Mouse (Mus musculus): Measurements from ENCODE around the gene Gabbr2. TPM values are rescaled to one million over a fixed set of nuclear protein-coding genes. Genes with fewer than 3 reads are reported as not detected.

The Gabbr2 gene
- polyA plus RNA-seq, 1 experiment from 2014 or later = 0.05 TPM

- 50% methylated on average over 12 of the region's 12 CpGs for WGBS
- no peak overlapping the region for H3K4me3 ChIP-seq
- H3K9me3 ChIP-seq = no peaks in the 10 kb centered on the region
- no peak overlapping the region for H3K27ac ChIP-seq
- H3K9ac ChIP-seq = no peak overlapping the region
- no peaks in the 10 kb centered on the region for H3K36me3 ChIP-seq
- no peak overlapping the region for H3K4me2 ChIP-seq
- H3K4me1 ChIP-seq = peaks cover 6% of the 10 kb centered on the region; the same call in 1 of the 2 replicates
- no peaks in the 10 kb centered on the region for H3K27me3 ChIP-seq
- ATAC-seq (ENCODE audit: insufficient number of reproducible peaks, low FRiP score, low TSS enrichment, low read depth) = no peak
Observed at GRCm38 (mm10) chr4:46832834-46833544, 158.7 kb downstream of the Gabbr2 start.

- 71% methylated on average over 2 of the region's 2 CpGs for WGBS
- no peak for ATAC-seq (ENCODE audit: insufficient number of reproducible peaks, low FRiP score, low TSS enrichment, low read depth)
- H3K27ac ChIP-seq = no peak overlapping the region
- no peaks in the 10 kb centered on the region for H3K27me3 ChIP-seq
- no peaks in the 10 kb centered on the region for H3K9me3 ChIP-seq
- no peaks in the 10 kb centered on the region for H3K36me3 ChIP-seq
- no peak overlapping the region for H3K4me3 ChIP-seq
- no peak overlapping the region for H3K9ac ChIP-seq
- H3K4me1 ChIP-seq = peaks cover 6% of the 10 kb centered on the region
- no peak overlapping the region for H3K4me2 ChIP-seq
Observed at GRCm38 (mm10) chr4:46829656-46830055, 162.0 kb downstream of the Gabbr2 start.

- no peaks in the 10 kb centered on the region for H3K9me3 ChIP-seq
- no peak overlapping the region for H3K4me2 ChIP-seq
- no peaks in the 10 kb centered on the region for H3K36me3 ChIP-seq
- H3K27me3 ChIP-seq = no peaks in the 10 kb centered on the region
- WGBS = 75% methylated on average over 5 of the region's 5 CpGs
- no peak overlapping the region for H3K4me3 ChIP-seq
- no peak overlapping the region for H3K27ac ChIP-seq
- peaks cover 6% of the 10 kb centered on the region for H3K4me1 ChIP-seq
- H3K9ac ChIP-seq = no peak overlapping the region
- ATAC-seq (ENCODE audit: insufficient number of reproducible peaks, low FRiP score, low TSS enrichment, low read depth) = no peak
Observed at GRCm38 (mm10) chr4:46828141-46828571, 163.5 kb downstream of the Gabbr2 start.

- Histone ChIP-seq H3K9me3 (no peaks in the 10 kb centered on the region), H3K4me1 (peaks cover 6% of the 10 kb centered on the region), H3K27ac (no peak overlapping the region), H3K4me3 (no peak overlapping the region), H3K4me2 (no peak overlapping the region), H3K9ac (no peak overlapping the region), H3K27me3 (no peaks in the 10 kb centered on the region), H3K36me3 (no peaks in the 10 kb centered on the region)
- 49% methylated on average over 9 of the region's 9 CpGs for WGBS
- no peak for ATAC-seq (ENCODE audit: insufficient number of reproducible peaks, low FRiP score, low TSS enrichment, low read depth)
Observed at GRCm38 (mm10) chr4:46827471-46827870, 164.2 kb downstream of the Gabbr2 start.

GRCm38 (mm10) chr4:46825846-46826529, 165.7 kb downstream of the Gabbr2 start:
- no peak overlapping the region for H3K9ac ChIP-seq
- H3K4me3 ChIP-seq = no peak overlapping the region
- no peak overlapping the region for H3K4me2 ChIP-seq
- no peaks in the 10 kb centered on the region for H3K27me3 ChIP-seq
- peaks cover 6% of the 10 kb centered on the region for H3K4me1 ChIP-seq
- WGBS = 78% methylated on average over 10 of the region's 10 CpGs
- no peaks in the 10 kb centered on the region for H3K9me3 ChIP-seq
- no peak for ATAC-seq (ENCODE audit: insufficient number of reproducible peaks, low FRiP score, low TSS enrichment, low read depth)
- no peak overlapping the region for H3K27ac ChIP-seq
- no peaks in the 10 kb centered on the region for H3K36me3 ChIP-seq

DNA sequence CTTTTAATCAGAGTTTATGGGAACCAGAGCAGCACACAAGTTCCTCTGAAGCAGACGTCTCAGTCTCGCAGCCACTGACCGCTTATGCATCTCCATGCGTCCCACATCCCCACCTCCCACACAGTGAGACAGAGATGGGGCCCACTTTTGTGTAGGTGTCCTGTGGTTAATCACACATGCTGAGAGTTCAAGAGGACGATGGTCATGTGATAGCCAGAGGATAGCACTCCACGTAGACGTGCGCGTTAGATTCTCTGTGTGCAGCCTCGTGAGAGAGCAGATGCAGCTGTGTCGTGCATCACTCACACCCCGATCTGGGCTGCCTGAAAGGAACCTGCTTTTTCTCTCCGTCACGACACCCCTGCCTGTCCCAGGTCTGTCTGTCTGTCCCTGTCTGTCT, 167.9 kb downstream of the Gabbr2 start:
- WGBS = 76% methylated on average over 14 of the region's 14 CpGs
- no peak overlapping the region for H3K27ac ChIP-seq
- no peak for ATAC-seq (ENCODE audit: insufficient number of reproducible peaks, low FRiP score, low TSS enrichment, low read depth)
- no peaks in the 10 kb centered on the region for H3K36me3 ChIP-seq
- H3K27me3 ChIP-seq = no peaks in the 10 kb centered on the region
- H3K4me2 ChIP-seq = no peak overlapping the region
- peaks cover 6% of the 10 kb centered on the region for H3K4me1 ChIP-seq
- no peaks in the 10 kb centered on the region for H3K9me3 ChIP-seq
- H3K4me3 ChIP-seq = no peak overlapping the region
- no peak overlapping the region for H3K9ac ChIP-seq

- no peaks in the 10 kb centered on the region for H3K36me3 ChIP-seq
- H3K4me3 ChIP-seq = no peak overlapping the region
- no peak overlapping the region for H3K9ac ChIP-seq
- no peak for ATAC-seq (ENCODE audit: insufficient number of reproducible peaks, low FRiP score, low TSS enrichment, low read depth)
- no peaks in the 10 kb centered on the region for H3K9me3 ChIP-seq
- WGBS = 87% methylated on average over 11 of the region's 11 CpGs
- 0 out of 2 replicates have a peak, but pooled peaks cover 3% of the 10 kb centered on the region for H3K4me1 ChIP-seq
- H3K27me3 ChIP-seq = no peaks in the 10 kb centered on the region
- no peak overlapping the region for H3K27ac ChIP-seq
- H3K4me2 ChIP-seq = no peak overlapping the region
Observed at GRCm38 (mm10) chr4:46821709-46822108, 170.0 kb downstream of the Gabbr2 start.

DNA sequence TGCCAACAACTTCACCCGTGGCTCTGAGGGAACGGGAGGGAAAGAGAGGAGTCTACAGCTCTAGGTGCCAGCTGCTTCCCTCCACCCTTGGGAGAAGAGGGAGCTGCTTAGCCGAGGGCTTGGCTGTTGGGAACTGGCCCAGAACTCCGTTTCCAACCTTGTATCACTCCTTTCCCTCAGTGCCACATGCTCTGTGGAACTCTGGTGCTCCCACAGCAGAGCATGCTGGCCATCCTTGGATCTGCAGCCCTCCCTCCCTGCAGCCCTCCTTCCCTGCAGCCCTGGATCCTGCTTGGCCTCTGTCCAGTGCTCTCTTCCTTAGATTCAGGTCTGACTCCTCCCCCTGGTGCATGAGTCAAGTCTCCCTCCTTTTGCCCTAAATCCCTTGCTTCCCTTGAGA, 176.7 kb downstream of the Gabbr2 start:
- ATAC-seq (ENCODE audit: insufficient number of reproducible peaks, low FRiP score, low TSS enrichment, low read depth) = no peak
- H3K27ac ChIP-seq = no peak overlapping the region
- H3K4me2 ChIP-seq = no peak overlapping the region
- H3K9ac ChIP-seq = no peak overlapping the region
- H3K4me1 ChIP-seq = 0 out of 2 replicates have a peak, but pooled peaks cover 6% of the 10 kb centered on the region
- 55% methylated on average over 4 of the region's 4 CpGs for WGBS
- H3K9me3 ChIP-seq = no peaks in the 10 kb centered on the region
- no peaks in the 10 kb centered on the region for H3K27me3 ChIP-seq
- no peaks in the 10 kb centered on the region for H3K36me3 ChIP-seq
- H3K4me3 ChIP-seq = no peak overlapping the region

GRCm38 (mm10) chr4:46814236-46814635, 177.4 kb downstream of the Gabbr2 start:
- no peaks in the 10 kb centered on the region for H3K27me3 ChIP-seq
- H3K27ac ChIP-seq = no peak overlapping the region
- no peaks in the 10 kb centered on the region for H3K36me3 ChIP-seq
- H3K9ac ChIP-seq = no peak overlapping the region
- H3K4me1 ChIP-seq = 0 out of 2 replicates have a peak, but pooled peaks cover 6% of the 10 kb centered on the region
- no peaks in the 10 kb centered on the region for H3K9me3 ChIP-seq
- WGBS = 73% methylated on average over 10 of the region's 10 CpGs
- H3K4me2 ChIP-seq = no peak overlapping the region
- no peak overlapping the region for H3K4me3 ChIP-seq
- no peak for ATAC-seq (ENCODE audit: insufficient number of reproducible peaks, low FRiP score, low TSS enrichment, low read depth)

DNA sequence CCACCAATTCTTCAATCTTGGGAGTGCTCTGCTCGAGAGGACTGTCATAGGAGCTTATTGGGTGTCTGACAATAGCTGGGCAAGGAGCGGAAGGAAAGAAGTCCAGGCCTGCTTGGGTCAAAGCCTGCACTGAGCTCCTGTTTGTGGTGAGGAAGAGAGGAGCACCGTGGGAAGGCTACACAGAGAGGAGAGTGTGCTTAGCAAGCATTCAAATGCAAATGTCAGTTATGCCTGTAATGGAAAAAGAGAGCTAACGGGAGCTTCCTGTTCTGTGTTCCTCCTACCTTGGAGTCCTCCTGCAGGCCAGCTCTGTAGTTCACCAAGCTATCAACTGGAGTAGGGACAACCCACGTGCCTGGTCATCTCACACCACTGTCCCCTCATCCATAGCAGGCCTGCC, 180.5 kb downstream of the Gabbr2 start:
- H3K27ac ChIP-seq = no peak overlapping the region
- H3K27me3 ChIP-seq = no peaks in the 10 kb centered on the region
- no peak overlapping the region for H3K9ac ChIP-seq
- H3K4me3 ChIP-seq = no peak overlapping the region
- 72% methylated on average over 5 of the region's 5 CpGs for WGBS
- H3K4me1 ChIP-seq = 0 out of 2 replicates have a peak, but pooled peaks cover 3% of the 10 kb centered on the region
- no peak overlapping the region for H3K4me2 ChIP-seq
- no peaks in the 10 kb centered on the region for H3K36me3 ChIP-seq
- ATAC-seq (ENCODE audit: insufficient number of reproducible peaks, low FRiP score, low TSS enrichment, low read depth) = no peak
- H3K9me3 ChIP-seq = no peaks in the 10 kb centered on the region

GRCm38 (mm10) chr4:46806876-46807275, 184.8 kb downstream of the Gabbr2 start:
- Histone ChIP-seq H3K27me3 (no peaks in the 10 kb centered on the region), H3K36me3 (no peaks in the 10 kb centered on the region), H3K4me3 (no peak overlapping the region), H3K9me3 (no peaks in the 10 kb centered on the region), H3K27ac (no peak overlapping the region), H3K9ac (no peak overlapping the region), H3K4me2 (no peak overlapping the region), H3K4me1 (no peaks in the 10 kb centered on the region)
- 92% methylated on average over 1 of the region's 1 CpGs for WGBS
- ATAC-seq (ENCODE audit: insufficient number of reproducible peaks, low FRiP score, low TSS enrichment, low read depth) = no peak

DNA sequence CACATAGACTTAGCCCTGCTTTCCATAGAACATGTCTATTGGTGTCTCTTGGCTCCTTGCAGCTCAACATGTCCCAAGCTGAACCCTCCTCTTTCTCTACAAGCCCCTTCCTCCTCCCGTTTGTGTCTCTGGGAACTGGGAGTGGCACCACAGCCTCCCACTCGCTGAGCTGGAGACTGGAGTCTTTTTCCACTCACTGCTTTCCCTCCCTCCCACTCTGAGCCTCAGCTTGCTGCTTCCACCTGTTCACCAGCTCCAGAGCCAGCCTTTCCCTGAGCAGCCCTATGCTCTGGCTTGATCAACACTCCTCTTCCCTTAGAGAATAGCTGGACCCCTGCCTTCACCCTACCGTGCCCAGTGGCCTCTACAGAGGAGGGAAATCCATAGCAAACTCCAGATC, 185.8 kb downstream of the Gabbr2 start:
- Histone ChIP-seq H3K27ac (no peak overlapping the region), H3K27me3 (no peaks in the 10 kb centered on the region), H3K4me1 (no peaks in the 10 kb centered on the region), H3K4me2 (no peak overlapping the region), H3K9me3 (no peaks in the 10 kb centered on the region), H3K36me3 (no peaks in the 10 kb centered on the region), H3K4me3 (no peak overlapping the region), H3K9ac (no peak overlapping the region)
- 44% methylated on average over 3 of the region's 3 CpGs for WGBS
- no peak for ATAC-seq (ENCODE audit: insufficient number of reproducible peaks, low FRiP score, low TSS enrichment, low read depth)
